Mouse (Mus musculus) lung, postnatal 0 days (tissue): ENCODE measurements around the gene Ncln. TPM values are rescaled to one million over a fixed set of nuclear protein-coding genes. Genes with fewer than 3 reads are reported as not detected.
"Not testable (repeated sequence)": the region's sequence is repeated elsewhere in the genome, so short reads cannot be mapped to it uniquely, and the experiment has no call there.

Experiments
- ATAC-seq: fragments of 200-750 bp; cut with Nextera tagmentation; 2 replicates; pipeline ENCODE4 v1.8.0; 2017; ENCODE audit warnings: moderate library complexity
- DNase-seq: peaks from one replicate; pipeline ENCODE4 v3.0.0-alpha.2; 2016; ENCODE audit warnings: low spot score
- H3K27ac ChIP-seq: fragments of 300-500 bp; sonication (generic); 2 replicates; pipeline ENCODE4 v1.5.1; 2014; ENCODE audit warnings: antibody characterized with exemption, mild to moderate bottlenecking, low read length, mixed read lengths
- H3K27me3 ChIP-seq: fragments of 300-500 bp; sonication (generic); replicated peaks from 2 replicates; pipeline ENCODE4 v1.6.1; 2014; ENCODE audit warnings: low read length, mixed read lengths; ENCODE audit not compliant: insufficient read depth
- H3K36me3 ChIP-seq: fragments of 300-500 bp; sonication (generic); 2 replicates; pipeline ENCODE4 v1.6.1; 2014; ENCODE audit warnings: low read length, mixed read lengths; ENCODE audit not compliant: insufficient read depth
- H3K4me1 ChIP-seq: fragments of 300-500 bp; sonication (generic); 2 replicates; pipeline ENCODE4 v1.6.1; 2014; ENCODE audit warnings: antibody characterized with exemption, low read depth, low read length, mixed read lengths; ENCODE audit not compliant: insufficient read depth
- H3K4me2 ChIP-seq: fragments of 300-500 bp; sonication (generic); replicated peaks from 2 replicates; pipeline ENCODE4 v1.6.1; 2014; ENCODE audit warnings: low read depth, mild to moderate bottlenecking, low read length, moderate library complexity, mixed read lengths
- H3K4me3 ChIP-seq: fragments of 300-500 bp; sonication (generic); 2 replicates; pipeline ENCODE4 v1.5.1; 2014; ENCODE audit warnings: low read depth, low read length
- H3K9ac ChIP-seq: fragments of 300-500 bp; sonication (generic); replicated peaks from 2 replicates; pipeline ENCODE4 v1.6.1; 2014; ENCODE audit warnings: low read depth, mild to moderate bottlenecking
- H3K9me3 ChIP-seq: fragments of 300-500 bp; sonication (generic); 2 replicates; pipeline ENCODE4 v1.6.1; 2016; ENCODE audit warnings: low read length, mixed read lengths
- CTCF ChIP-seq: IDR thresholded peaks from 2 replicates; pipeline ENCODE4 v1.5.1; 2016; ENCODE audit warnings: antibody characterized with exemption, mild to moderate bottlenecking
- EP300 ChIP-seq: IDR thresholded peaks from 2 replicates; pipeline ENCODE4 v1.6.1; 2016; ENCODE audit warnings: antibody characterized with exemption, mild to moderate bottlenecking, control low read depth
- WGBS: fragments of 180-500 bp; shearing (Covaris S2); extraction: QIAGEN DNeasy Blood & Tissue Kit; methylation state at CpG from one replicate; pipeline ENCODE4 v1.1.7; 2014; 5-methylcytosine and 5-hydroxymethylcytosine counted together
- microRNA-seq: library from miRNA; unstranded; fragments of <30 nt; microRNA quantifications from one replicate; pipeline ENCODE4, GENCODE M21; 2016
- polyA plus RNA-seq: library from polyadenylated mRNA; unstranded; fragments of >200 nt; fragmentation: Nextera tagmentation; extraction: Ambion mirVana; gene quantifications from 2 replicates; pipeline ENCODE4 v1.2.1, GENCODE M21; 2015

Gene Ncln
- polyA plus RNA-seq, 1 experiment from 2014 or later: 46.7 TPM

DNA sequence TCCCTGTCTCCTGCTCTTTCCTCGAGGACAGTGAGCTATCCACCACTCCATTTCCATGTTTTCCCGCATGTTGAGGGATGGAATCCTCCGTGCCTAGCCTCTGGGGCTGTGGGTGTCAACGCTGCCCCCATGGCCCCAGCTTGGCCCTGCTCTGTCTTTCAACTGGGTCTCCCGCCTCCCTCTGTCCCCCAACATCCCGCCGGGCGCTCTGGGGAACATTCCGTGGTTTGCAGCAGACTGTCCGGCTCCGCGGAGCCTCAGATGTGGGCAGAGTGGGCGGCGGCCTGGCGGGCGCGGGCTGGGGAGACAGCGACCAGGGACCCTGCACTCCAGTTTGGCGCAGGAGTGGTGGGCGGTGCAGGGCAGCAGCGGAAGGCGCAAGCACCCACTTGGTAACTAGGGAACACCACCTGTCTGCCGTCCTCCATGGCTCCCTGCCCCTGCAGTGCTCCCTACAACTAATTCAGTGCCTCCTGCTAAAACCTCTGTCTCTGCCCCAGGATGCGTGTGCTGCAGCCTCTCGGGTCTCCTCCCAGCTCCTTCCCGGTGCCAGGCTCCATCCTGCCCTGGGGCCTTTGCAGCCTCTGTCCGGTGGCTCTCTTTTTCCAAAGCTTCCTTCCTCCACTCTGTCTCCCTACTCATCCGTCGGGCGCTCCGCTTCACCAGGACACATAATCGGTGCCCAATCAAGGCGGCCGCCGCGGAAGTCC is 43.8 kb downstream of the Ncln start:
- no peak for TF ChIP-seq CTCF
- no peak for TF ChIP-seq EP300
- no peak overlapping the region for H3K9ac ChIP-seq
- H3K4me2 ChIP-seq: no peak overlapping the region

DNA sequence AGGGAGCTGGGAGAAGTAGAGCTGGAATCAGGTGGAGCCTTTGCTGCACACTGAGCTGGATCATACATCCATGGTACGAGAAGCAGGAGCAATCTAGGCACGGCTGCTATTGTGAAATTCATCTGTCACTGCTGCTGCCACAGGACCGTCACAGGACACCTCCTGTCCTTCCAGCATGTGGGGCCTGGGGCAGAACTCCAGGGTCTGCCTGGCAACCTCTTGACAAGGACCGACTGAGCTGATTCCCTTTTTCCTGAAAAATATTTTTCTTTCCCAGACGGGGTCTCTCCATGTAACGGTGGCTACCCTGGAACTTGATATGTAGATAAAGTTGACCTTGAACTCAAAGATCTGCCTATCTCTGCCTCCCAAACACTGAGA is 44.8 kb downstream of the Ncln start:
- H3K27me3 ChIP-seq: peaks cover 35% of the 10 kb centered on the region
- no peak overlapping the region for H3K9ac ChIP-seq
- WGBS: 40% methylated on average over 6 of the region's 6 CpGs

More for the DNA sequence above, 43.8 kb downstream of the Ncln start:
- Histone ChIP-seq H3K9me3 (no peaks in the 10 kb centered on the region), H3K27ac (no peak overlapping the region), H3K36me3 (no peaks in the 10 kb centered on the region), H3K4me3 (no peak overlapping the region), H3K4me1 (peaks cover 3% of the 10 kb centered on the region; the same call in 1 of the 2 replicates), H3K27me3 (peaks cover 35% of the 10 kb centered on the region)
- DNase-seq: no peak
- ATAC-seq: no peak; the same call in 1 of the 2 replicates
- 8% methylated on average over 35 of the region's 36 CpGs for WGBS

DNA sequence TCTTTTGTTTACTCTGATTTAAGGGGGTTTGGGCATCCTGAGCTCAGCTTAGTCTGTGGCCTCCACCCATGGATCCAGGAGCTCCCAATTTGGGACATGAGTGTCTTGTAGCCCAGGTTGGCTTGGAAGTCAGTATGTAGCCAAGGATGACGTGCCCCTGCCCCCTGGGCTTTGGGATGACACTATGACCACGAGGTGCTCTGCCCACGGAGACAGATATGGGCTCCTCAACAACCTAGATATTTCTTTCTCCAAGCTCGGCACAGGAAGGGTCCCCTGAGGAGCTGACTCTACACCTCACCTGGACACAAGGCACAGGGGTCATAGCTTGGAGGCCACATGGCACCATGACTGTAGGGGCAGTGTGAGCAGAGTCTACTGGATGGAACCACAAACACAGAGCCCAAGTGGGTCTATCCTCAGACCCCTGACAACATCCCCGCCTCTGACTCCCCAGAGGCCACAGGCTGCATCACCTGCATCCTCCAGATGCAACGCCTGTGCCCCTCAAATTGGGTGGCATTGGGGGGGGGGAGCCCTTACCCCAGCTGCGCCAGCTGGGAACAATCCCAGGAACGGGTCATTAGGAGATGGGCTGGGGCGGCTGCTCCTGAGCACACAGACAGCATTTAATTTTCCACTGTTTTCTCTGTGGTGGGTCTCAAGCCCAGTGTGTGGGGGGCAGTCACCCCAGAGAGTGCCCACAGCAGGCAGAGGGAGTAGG is 45.4 kb downstream of the Ncln start:
- Histone ChIP-seq H3K4me3 (no peak overlapping the region), H3K36me3 (no peaks in the 10 kb centered on the region), H3K27me3 (peaks cover 35% of the 10 kb centered on the region), H3K27ac (no peak overlapping the region), H3K4me2 (no peak overlapping the region), H3K9ac (no peak overlapping the region), H3K4me1 (peaks cover 3% of the 10 kb centered on the region; the same call in 1 of the 2 replicates), H3K9me3 (no peaks in the 10 kb centered on the region)
- DNase-seq: no peak
- no peak for TF ChIP-seq EP300
- no peak for TF ChIP-seq CTCF
- 51% methylated on average over 9 of the region's 9 CpGs for WGBS
- no peak for ATAC-seq

More for the DNA sequence above, 44.8 kb downstream of the Ncln start:
- no peak overlapping the region for H3K27ac ChIP-seq
- no peak for ATAC-seq
- H3K4me3 ChIP-seq: no peak overlapping the region
- no peaks in the 10 kb centered on the region for H3K36me3 ChIP-seq
- H3K4me2 ChIP-seq: no peak overlapping the region
- no peaks in the 10 kb centered on the region for H3K9me3 ChIP-seq
- no peak for DNase-seq
- TF ChIP-seq EP300 (no peak), CTCF (no peak)
- H3K4me1 ChIP-seq: peaks cover 3% of the 10 kb centered on the region; the same call in 1 of the 2 replicates

DNA sequence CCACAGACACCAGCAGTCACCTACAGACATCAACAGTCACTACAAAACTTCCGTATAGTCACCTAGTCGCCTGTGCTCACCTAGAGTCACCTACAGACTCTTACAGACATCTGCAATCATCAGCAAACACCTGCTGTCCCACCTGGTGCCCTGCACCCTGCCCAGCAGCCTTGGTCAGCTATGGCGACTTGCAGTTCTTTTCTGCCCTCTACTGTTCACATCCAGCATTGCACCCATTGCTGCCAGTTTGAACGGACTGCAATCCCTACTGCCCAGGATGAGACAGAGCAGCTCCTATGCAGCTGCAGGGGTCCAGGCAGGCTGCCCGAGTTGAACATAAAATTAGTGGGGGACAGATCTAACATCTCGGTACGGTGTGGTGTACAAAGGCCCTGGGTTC is 46.1 kb downstream of the Ncln start:
- no peak overlapping the region for H3K4me2 ChIP-seq
- peaks cover 3% of the 10 kb centered on the region; the same call in 1 of the 2 replicates for H3K4me1 ChIP-seq
- H3K36me3 ChIP-seq: no peaks in the 10 kb centered on the region
- DNase-seq (peak; percentile 82), ATAC-seq (peak; percentile 73)
- H3K27me3 ChIP-seq: peaks cover 28% of the 10 kb centered on the region
- H3K27ac ChIP-seq: no peak overlapping the region
- TF ChIP-seq CTCF (peak; percentile 100), EP300 (no peak)
- whole genome bisulfite sequencing: 3% methylated on average over 7 of the region's 7 CpGs
- no peak overlapping the region for H3K4me3 ChIP-seq
- H3K9me3 ChIP-seq: no peaks in the 10 kb centered on the region
- H3K9ac ChIP-seq: no peak overlapping the region

DNA sequence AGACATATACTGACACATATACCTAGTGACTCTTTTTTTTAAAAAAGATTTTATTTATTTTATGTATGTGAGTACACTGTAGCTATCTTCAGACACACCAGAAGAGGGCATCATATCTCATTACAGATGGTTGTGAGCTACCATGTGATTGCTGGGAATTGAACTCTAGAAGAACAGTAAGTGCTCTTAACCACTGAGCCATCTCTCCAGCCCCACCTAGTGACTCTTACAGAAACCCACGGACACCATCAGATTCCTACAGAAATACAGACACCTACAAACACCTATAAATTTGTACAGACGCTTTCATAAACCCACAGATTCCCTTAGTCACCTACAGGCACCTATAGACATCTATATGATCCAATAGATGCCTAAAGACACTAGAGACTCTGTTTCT is 50.7 kb downstream of the Ncln start:
- not testable (repeated sequence) for H3K4me1 ChIP-seq, H3K9ac ChIP-seq, ATAC-seq, H3K27ac ChIP-seq, DNase-seq, H3K4me3 ChIP-seq, H3K27me3 ChIP-seq, H3K36me3 ChIP-seq, H3K4me2 ChIP-seq, H3K9me3 ChIP-seq
- peak; percentile 37; the same call in 1 of the 2 replicates for TF ChIP-seq CTCF
- 21% methylated on average over 2 of the region's 2 CpGs for WGBS

DNA sequence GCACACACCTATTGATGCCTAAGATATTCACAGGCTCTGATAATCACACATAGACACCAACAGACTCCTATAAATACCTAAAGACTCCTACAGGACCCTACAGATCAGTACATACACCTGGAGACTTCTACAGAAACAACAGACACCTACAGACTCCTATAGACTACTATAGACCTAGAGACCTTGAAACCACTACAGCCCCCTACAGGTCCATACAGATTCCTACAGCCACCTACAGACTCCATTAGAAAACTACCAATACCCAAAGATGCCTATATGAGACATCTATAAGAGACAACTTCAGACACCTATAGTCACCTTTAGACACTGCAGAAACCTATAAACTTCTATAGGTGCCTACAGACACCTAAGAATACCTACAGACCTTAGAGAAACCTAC is 55.2 kb downstream of the Ncln start:
- Histone ChIP-seq H3K4me1 (no peaks in the 10 kb centered on the region), H3K27me3 (no peaks in the 10 kb centered on the region), H3K27ac (no peak overlapping the region), H3K4me3 (no peak overlapping the region), H3K9me3 (no peaks in the 10 kb centered on the region), H3K36me3 (no peaks in the 10 kb centered on the region), H3K4me2 (no peak overlapping the region), H3K9ac (no peak overlapping the region)
- TF ChIP-seq EP300 (no peak), CTCF (peak; percentile 67)
- ATAC-seq (peak; percentile 33; the same call in 1 of the 2 replicates), DNase-seq (no peak)

Small RNAs within 50 kb of the gene (microRNA-seq; reads per million reads assigned to microRNA genes)
- not detected for gene Gm25595

Other genes with a start within 250 kb of the Ncln start
- 1.5 and 1.6 TPM in 2 replicates for gene Matk, start 243.5 kb downstream of the Ncln start, polyA plus RNA-seq
- gene Mrpl54, start 229.5 kb downstream of the Ncln start, polyA plus RNA-seq: 132 and 162 TPM in 2 replicates
- 47.9 and 49.4 TPM in 2 replicates for gene Apba3, start 229.4 kb downstream of the Ncln start, polyA plus RNA-seq
- gene Tjp3, start 204.8 kb downstream of the Ncln start, polyA plus RNA-seq: 24.1 and 30.8 TPM in 2 replicates
- 31.2 and 32.4 TPM in 2 replicates for gene Pip5k1c, start 203.4 kb downstream of the Ncln start, polyA plus RNA-seq
- 20.3 and 23.0 TPM in 2 replicates for gene Cactin, start 175.3 kb downstream of the Ncln start, polyA plus RNA-seq
- gene Tbxa2r, start 167.7 kb downstream of the Ncln start, polyA plus RNA-seq: 19.6 and 28.4 TPM in 2 replicates
- gene Gipc3, start 153.1 kb downstream of the Ncln start, polyA plus RNA-seq: 0.33 and 0.55 TPM in 2 replicates
- gene Hmg20b, start 145.9 kb downstream of the Ncln start, polyA plus RNA-seq: 94.3 and 101 TPM in 2 replicates
- 14.0 and 16.9 TPM in 2 replicates for gene Mfsd12, start 138.9 kb downstream of the Ncln start, polyA plus RNA-seq
- 5.4 and 6.6 TPM in 2 replicates for gene 4930404N11Rik, start 130.6 kb downstream of the Ncln start, polyA plus RNA-seq
- gene Fzr1, start 117.9 kb downstream of the Ncln start, polyA plus RNA-seq: 39.5 and 39.7 TPM in 2 replicates
- gene Dohh, start 112.0 kb downstream of the Ncln start, polyA plus RNA-seq: 49.4 and 55.2 TPM in 2 replicates
- gene Gm48551, start 111.9 kb downstream of the Ncln start, polyA plus RNA-seq: 2.4 and 3.0 TPM in 2 replicates
- 0.20 and 0.63 TPM in 2 replicates for gene Gm48552, start 107.4 kb downstream of the Ncln start, polyA plus RNA-seq
- 3.1 and 3.6 TPM in 2 replicates for gene Smim24, start 103.3 kb downstream of the Ncln start, polyA plus RNA-seq
- 73.6 and 83.9 TPM in 2 replicates for gene Nfic, start 40.8 kb downstream of the Ncln start, polyA plus RNA-seq
- gene Celf5, start 13.7 kb downstream of the Ncln start, polyA plus RNA-seq: 0.08 and 0.11 TPM in 2 replicates
- gene S1pr4, start 3.7 kb upstream of the Ncln start, polyA plus RNA-seq: 19.0 and 19.3 TPM in 2 replicates
- gene Gna15, start 27.8 kb upstream of the Ncln start, polyA plus RNA-seq: 4.2 and 4.6 TPM in 2 replicates
- 62.5 and 63.2 TPM in 2 replicates for gene Gna11, start 48.8 kb upstream of the Ncln start, polyA plus RNA-seq
- gene Aes, start 63.1 kb upstream of the Ncln start, polyA plus RNA-seq: 467 and 473 TPM in 2 replicates
- gene Tle2, start 78.2 kb upstream of the Ncln start, polyA plus RNA-seq: 29.9 and 37.0 TPM in 2 replicates
- 12.8 and 18.5 TPM in 2 replicates for gene Tle6, start 104.7 kb upstream of the Ncln start, polyA plus RNA-seq
- 0.07 and 0.29 TPM in 2 replicates for gene BC025920, start 109.9 kb upstream of the Ncln start, polyA plus RNA-seq
- gene Sirt6, start 131.4 kb upstream of the Ncln start, polyA plus RNA-seq: 24.1 and 24.2 TPM in 2 replicates
- 4.4 and 5.3 TPM in 2 replicates for gene Ankrd24, start 132.1 kb upstream of the Ncln start, polyA plus RNA-seq
- 2.6 and 2.9 TPM in 2 replicates for gene Gm10778, start 152.7 kb upstream of the Ncln start, polyA plus RNA-seq
- gene Zfp433, start 208.4 kb upstream of the Ncln start, polyA plus RNA-seq: 10.1 and 12.5 TPM in 2 replicates